Mouse (Mus musculus) v-Abl transformed pro-B cells (cell line): ENCODE results near the gene C1ql4.

ENCODE experiments used
- in situ Hi-C, 2 experiments: fragments of 400-800 bp; cut with MboI; formaldehyde crosslinking; loops; one replicate each; pipeline ENCODE4 v1.15.1; 2025; ENCODE audit not compliant: unreplicated experiment in 2 of 2

Gene C1ql4

GRCm38 (mm10) chr15:99039306-99039705 is 48.3 kb downstream of the C1ql4 start:
- in situ Hi-C loops = loop anchor here in 1 of 2 experiments (10.0 kb wide), 1 partner anchor 355 kb away; the partner anchor contains the start of gene Tmbim6

- in situ Hi-C loops = loop anchor here in 1 of 2 experiments (10.0 kb wide), 1 partner anchor 356 kb away; the partner anchor contains the start of gene Tmbim6
These were observed 48.8 kb downstream of the C1ql4 start for GRCm38 (mm10) chr15:99038797-99039196.

- in situ Hi-C loops = loop anchor here in 1 of 2 experiments (10.0 kb wide), 1 partner anchor 357 kb away; the partner anchor contains the start of gene Tmbim6
These were observed 49.6 kb downstream of the C1ql4 start for GRCm38 (mm10) chr15:99038025-99038424.

DNA sequence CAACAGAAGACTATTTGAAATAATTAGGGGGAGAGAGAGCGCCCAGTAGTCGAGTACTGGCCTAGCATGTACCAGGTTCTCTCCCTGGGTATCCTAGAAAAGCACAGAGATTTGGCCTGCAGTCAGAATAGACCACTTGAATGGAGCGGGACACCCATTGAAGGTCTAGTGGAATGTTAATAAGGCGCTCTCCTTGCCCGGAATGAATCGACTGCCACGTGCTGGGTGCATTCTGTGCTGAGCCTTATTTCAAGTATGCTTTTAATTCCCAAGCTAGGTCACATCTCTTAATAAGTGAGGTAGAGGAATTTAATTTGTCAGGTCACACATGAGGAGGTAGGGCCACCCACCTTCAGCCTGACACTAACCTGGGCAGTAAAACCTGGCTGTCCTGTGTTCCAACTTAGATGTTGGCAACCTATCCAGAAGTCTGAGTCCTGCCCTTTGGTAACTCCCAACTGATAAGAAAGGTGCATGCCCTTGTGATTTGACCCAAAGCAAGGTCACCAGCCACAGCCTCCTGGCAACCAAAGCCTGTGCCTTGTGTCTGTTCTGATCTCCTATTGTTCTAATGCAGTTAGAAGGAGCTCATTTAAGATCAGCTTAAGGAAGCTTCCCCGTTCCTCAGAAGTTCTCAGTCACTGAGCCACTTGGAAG is 51.2 kb downstream of the C1ql4 start:
- in situ Hi-C loops = loop anchor here in 1 of 2 experiments (10.0 kb wide), 1 partner anchor 358 kb away; the partner anchor contains the start of gene Tmbim6

DNA sequence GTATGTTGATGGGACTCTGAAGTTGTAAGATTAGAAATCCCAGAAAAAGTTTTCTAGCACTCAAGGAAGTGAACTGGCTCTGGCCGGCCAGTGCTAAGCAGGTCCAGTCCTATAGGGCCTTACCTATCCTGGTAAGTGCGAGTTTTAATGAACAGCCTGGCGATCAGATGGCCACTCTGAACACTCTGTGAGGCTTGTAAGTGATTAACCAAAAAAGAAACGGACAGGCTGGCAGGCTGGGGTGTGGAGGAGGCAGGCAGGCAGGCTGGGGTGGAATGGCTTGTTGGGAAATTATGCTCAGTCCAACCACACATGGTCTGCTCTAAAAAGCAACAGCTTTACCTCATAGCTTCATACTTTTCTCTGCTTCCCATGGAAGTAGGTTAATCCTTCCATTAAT is 52.2 kb downstream of the C1ql4 start:
- in situ Hi-C loops = loop anchor here in 1 of 2 experiments (10.0 kb wide), 1 partner anchor 359 kb away; the partner anchor contains the start of gene Tmbim6
